Mouse (Mus musculus): ENCODE data around the gene Npas1. TPM values are rescaled to one million over a fixed set of nuclear protein-coding genes. Genes with fewer than 3 reads are reported as not detected.

Npas1 gene
- polyA plus RNA-seq, 1 experiment, result 5.1 TPM

- peak; percentile 51 for DNase-seq (ENCODE audit: low read depth)
- no peak for TF ChIP-seq POLR2A (IDR thresholded peaks at IDR 0.05; ENCODE audit: borderline replicate concordance, extremely low read depth, insufficient read depth, insufficient read length, poor library complexity, severe bottlenecking)
- TF ChIP-seq CTCF (IDR thresholded peaks at IDR 0.05; ENCODE audit: borderline replicate concordance, extremely low read depth, insufficient read depth, insufficient read length), result peak; percentile 64; the same call in 1 of the 2 replicates
Observed at GRCm38 (mm10) chr7:16493361-16493760, 15.8 kb upstream of the Npas1 start.

DNA sequence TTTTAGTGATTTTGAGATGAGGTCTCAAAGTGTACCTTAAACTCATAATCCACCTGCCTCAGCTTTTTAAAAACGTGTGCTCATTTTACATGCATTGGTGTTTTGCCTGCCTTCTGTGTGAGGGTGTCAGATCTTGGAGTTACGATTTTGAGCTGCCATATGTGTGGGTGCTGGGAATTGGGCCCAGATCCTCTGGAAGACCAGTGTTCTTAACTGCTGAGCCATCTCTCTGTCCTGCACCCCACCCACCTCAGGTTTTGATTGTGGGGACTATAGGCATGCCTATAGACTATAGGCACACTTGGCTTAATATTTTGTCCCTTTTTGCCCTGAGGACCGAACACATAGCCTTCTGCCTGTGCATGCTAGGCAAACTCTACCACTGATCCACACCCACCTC, 14.7 kb upstream of the Npas1 start:
- no peak for TF ChIP-seq POLR2A (IDR thresholded peaks at IDR 0.05; ENCODE audit: borderline replicate concordance, extremely low read depth, insufficient read depth, insufficient read length, poor library complexity, severe bottlenecking)
- no peak for TF ChIP-seq CTCF (IDR thresholded peaks at IDR 0.05; ENCODE audit: borderline replicate concordance, extremely low read depth, insufficient read depth, insufficient read length)
- no peak for DNase-seq (ENCODE audit: low read depth)

- peak; percentile 71 for DNase-seq (ENCODE audit: low read depth)
- TF ChIP-seq CTCF (IDR thresholded peaks at IDR 0.05; ENCODE audit: borderline replicate concordance, extremely low read depth, insufficient read depth, insufficient read length), result peak; percentile 94
- no peak for TF ChIP-seq POLR2A (IDR thresholded peaks at IDR 0.05; ENCODE audit: borderline replicate concordance, extremely low read depth, insufficient read depth, insufficient read length, poor library complexity, severe bottlenecking)
Observed at GRCm38 (mm10) chr7:16491759-16492158, 14.2 kb upstream of the Npas1 start.

DNA sequence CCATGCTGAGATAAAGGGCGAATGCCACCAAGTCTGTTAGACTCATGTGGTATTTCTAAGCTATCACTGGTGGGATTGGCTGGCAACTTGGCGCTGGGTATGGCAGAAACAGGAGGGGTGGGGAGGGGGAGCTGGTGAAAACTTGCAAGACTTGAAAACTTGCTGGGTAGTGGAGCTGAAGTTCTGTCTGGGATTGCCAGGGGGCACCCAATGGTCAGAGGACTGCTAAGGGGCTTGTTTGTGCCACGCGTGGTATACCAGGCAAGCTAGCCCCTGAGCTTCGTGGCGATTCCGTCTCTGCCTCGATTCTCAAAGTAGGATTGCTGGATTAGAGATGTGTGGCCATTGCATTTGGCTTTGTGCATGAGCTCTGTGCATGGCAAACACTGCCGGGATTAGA, 12.4 kb upstream of the Npas1 start:
- no peak for TF ChIP-seq CTCF (IDR thresholded peaks at IDR 0.05; ENCODE audit: borderline replicate concordance, extremely low read depth, insufficient read depth, insufficient read length)
- no peak for TF ChIP-seq POLR2A (IDR thresholded peaks at IDR 0.05; ENCODE audit: borderline replicate concordance, extremely low read depth, insufficient read depth, insufficient read length, poor library complexity, severe bottlenecking)
- no peak for DNase-seq (ENCODE audit: low read depth)

- TF ChIP-seq CTCF (IDR thresholded peaks at IDR 0.05; ENCODE audit: borderline replicate concordance, extremely low read depth, insufficient read depth, insufficient read length), result no peak
- no peak for TF ChIP-seq POLR2A (IDR thresholded peaks at IDR 0.05; ENCODE audit: borderline replicate concordance, extremely low read depth, insufficient read depth, insufficient read length, poor library complexity, severe bottlenecking)
- DNase-seq (ENCODE audit: low read depth), result no peak
Observed at GRCm38 (mm10) chr7:16488816-16489215, 11.3 kb upstream of the Npas1 start.

DNA sequence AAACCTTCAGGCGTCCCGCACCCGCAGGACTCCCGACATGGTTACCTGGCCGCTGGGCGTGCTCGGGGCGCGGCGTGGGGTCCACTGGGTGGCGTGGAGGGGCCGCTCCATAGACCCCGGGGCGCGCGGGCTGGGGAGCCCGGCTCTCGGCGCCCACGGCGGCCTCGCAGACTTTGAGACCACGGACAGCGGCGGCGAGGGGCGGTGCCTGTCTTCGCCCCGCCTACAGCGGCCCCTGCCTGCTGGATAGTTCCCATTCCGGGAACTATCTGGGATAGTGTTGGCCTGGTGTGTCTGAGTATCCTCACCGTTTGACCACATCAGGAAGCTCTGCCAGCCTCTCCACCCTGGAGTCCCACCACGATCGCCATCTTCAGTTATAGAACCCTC, 933 bp downstream of the Npas1 start:
- TF ChIP-seq POLR2A (IDR thresholded peaks at IDR 0.05; ENCODE audit: borderline replicate concordance, extremely low read depth, insufficient read depth, insufficient read length, poor library complexity, severe bottlenecking) (no peak), CTCF (IDR thresholded peaks at IDR 0.05; ENCODE audit: borderline replicate concordance, extremely low read depth, insufficient read depth, insufficient read length) (no peak)
- no peak for DNase-seq (ENCODE audit: low read depth)

GRCm38 (mm10) chr7:16475764-16476599, 1.5 kb downstream of the Npas1 start:
- no peak for DNase-seq (ENCODE audit: low read depth)
- TF ChIP-seq POLR2A (IDR thresholded peaks at IDR 0.05; ENCODE audit: borderline replicate concordance, extremely low read depth, insufficient read depth, insufficient read length, poor library complexity, severe bottlenecking), result no peak
- TF ChIP-seq CTCF (IDR thresholded peaks at IDR 0.05; ENCODE audit: borderline replicate concordance, extremely low read depth, insufficient read depth, insufficient read length), result no peak

- no peak for DNase-seq (ENCODE audit: low read depth)
- TF ChIP-seq POLR2A (IDR thresholded peaks at IDR 0.05; ENCODE audit: borderline replicate concordance, extremely low read depth, insufficient read depth, insufficient read length, poor library complexity, severe bottlenecking), result no peak
- TF ChIP-seq CTCF (IDR thresholded peaks at IDR 0.05; ENCODE audit: borderline replicate concordance, extremely low read depth, insufficient read depth, insufficient read length), result no peak
Observed at GRCm38 (mm10) chr7:16475321-16475720, 2.2 kb downstream of the Npas1 start.

GRCm38 (mm10) chr7:16474445-16474844, 3.1 kb downstream of the Npas1 start:
- no peak for DNase-seq (ENCODE audit: low read depth)
- TF ChIP-seq CTCF (IDR thresholded peaks at IDR 0.05; ENCODE audit: borderline replicate concordance, extremely low read depth, insufficient read depth, insufficient read length) (no peak), POLR2A (IDR thresholded peaks at IDR 0.05; ENCODE audit: borderline replicate concordance, extremely low read depth, insufficient read depth, insufficient read length, poor library complexity, severe bottlenecking) (no peak)

DNA sequence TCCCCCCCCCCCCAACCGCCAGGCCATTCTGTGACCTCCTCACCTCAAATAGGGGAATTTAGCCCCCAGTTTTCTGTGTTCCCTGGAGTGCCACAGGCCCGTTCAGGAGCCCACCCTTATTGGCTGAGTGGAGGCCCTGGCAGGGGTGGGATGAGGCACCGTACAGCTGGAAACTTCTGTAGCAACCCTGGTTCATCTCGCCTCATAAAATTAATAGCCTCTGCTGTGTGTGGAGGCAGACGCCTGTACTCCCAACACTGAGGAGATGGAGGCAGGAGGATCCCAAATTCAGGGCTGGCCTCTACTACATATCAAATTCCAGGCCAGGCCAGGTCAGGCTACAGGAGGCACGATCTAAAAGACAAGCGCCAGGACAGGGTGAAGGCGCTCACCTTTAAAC, 3.7 kb downstream of the Npas1 start:
- no peak for DNase-seq (ENCODE audit: low read depth)
- no peak for TF ChIP-seq CTCF (IDR thresholded peaks at IDR 0.05; ENCODE audit: borderline replicate concordance, extremely low read depth, insufficient read depth, insufficient read length)
- no peak for TF ChIP-seq POLR2A (IDR thresholded peaks at IDR 0.05; ENCODE audit: borderline replicate concordance, extremely low read depth, insufficient read depth, insufficient read length, poor library complexity, severe bottlenecking)

- DNase-seq (ENCODE audit: low read depth), result peak; percentile 86
- no peak for TF ChIP-seq CTCF (IDR thresholded peaks at IDR 0.05; ENCODE audit: borderline replicate concordance, extremely low read depth, insufficient read depth, insufficient read length)
- no peak for TF ChIP-seq POLR2A (IDR thresholded peaks at IDR 0.05; ENCODE audit: borderline replicate concordance, extremely low read depth, insufficient read depth, insufficient read length, poor library complexity, severe bottlenecking)
Observed at GRCm38 (mm10) chr7:16472116-16472709, 5.3 kb downstream of the Npas1 start.

- peak; percentile 46; the same call in 1 of the 2 replicates for TF ChIP-seq CTCF (IDR thresholded peaks at IDR 0.05; ENCODE audit: borderline replicate concordance, extremely low read depth, insufficient read depth, insufficient read length)
- no peak for TF ChIP-seq POLR2A (IDR thresholded peaks at IDR 0.05; ENCODE audit: borderline replicate concordance, extremely low read depth, insufficient read depth, insufficient read length, poor library complexity, severe bottlenecking)
Observed at GRCm38 (mm10) chr7:16471549-16471948, 6.0 kb downstream of the Npas1 start.

More at GRCm38 (mm10) chr7:16471549-16471948, 6.0 kb downstream of the Npas1 start:
- peak; percentile 57 for DNase-seq (ENCODE audit: low read depth)

Measured in brain, embryonic 14.5 days (tissue).